Mouse (Mus musculus) kidney, postnatal 36 days (tissue): ENCODE results near the gene Rin2.
"Not testable (repeated sequence)": the region's sequence is repeated elsewhere in the genome, so short reads cannot be mapped to it uniquely, and the experiment has no call there.

Experiments used
- DNase-seq, 2 experiments: peaks; one replicate each; pipeline ENCODE4 v3.0.0; 2021 to 2022; ENCODE audit warnings: mixed read lengths in 2 of 2

The Rin2 gene

DNA sequence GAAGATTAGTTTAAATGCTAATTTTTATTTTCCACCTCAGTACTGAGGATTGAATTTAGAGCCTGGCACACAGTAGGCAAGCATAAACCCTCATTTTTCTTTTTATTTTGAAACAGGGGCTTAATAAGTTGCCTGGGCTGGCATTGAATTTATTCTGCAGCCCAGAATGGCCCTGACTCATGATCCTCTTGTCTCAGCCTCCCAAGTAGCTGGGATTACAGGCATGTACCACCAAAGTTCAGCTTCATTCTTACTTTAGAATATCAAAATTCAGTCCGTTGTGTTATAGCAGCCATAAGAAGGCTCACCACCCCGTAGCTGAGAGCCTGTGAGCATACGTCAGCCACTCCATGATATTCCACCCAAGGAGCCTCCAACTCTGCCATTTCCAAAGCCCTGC lies 191.2 kb downstream of the Rin2 start:
- no peak for DNase-seq

DNA sequence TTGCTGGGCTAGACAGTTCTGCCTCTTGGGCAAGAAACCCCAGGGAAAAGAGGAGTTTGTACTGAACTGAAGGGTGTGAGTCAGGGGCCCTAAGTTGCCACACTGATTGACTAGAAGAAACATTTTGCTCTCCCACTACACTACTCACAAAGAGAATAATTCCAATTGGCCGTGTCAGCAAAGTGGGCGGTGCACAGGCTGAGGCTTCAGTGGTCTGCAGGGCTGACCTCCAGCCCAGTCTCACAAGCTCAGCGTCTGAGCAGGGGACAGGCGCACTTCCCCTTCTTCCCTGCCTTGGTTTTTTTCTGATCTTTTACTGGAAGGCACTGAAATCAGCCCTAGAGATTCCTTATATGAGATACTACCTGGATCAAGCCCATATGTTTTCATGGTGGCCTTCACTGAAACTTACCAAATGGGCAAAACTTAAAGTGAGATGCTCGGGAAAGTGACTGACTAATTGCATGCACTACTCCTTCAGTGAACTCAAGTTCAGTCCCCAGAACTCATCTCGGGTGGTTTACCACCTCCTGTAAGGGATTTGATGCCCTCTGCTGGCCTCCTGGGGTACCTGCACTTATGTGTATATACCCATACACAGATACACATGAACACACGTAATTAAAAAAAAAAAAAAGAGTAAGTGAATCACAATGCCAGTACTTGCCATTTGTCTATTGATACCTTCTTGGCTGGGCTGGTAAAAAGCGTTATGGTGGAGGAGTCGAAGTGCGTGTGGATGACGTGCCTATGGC lies 191.9 kb downstream of the Rin2 start:
- no peak for DNase-seq

DNA sequence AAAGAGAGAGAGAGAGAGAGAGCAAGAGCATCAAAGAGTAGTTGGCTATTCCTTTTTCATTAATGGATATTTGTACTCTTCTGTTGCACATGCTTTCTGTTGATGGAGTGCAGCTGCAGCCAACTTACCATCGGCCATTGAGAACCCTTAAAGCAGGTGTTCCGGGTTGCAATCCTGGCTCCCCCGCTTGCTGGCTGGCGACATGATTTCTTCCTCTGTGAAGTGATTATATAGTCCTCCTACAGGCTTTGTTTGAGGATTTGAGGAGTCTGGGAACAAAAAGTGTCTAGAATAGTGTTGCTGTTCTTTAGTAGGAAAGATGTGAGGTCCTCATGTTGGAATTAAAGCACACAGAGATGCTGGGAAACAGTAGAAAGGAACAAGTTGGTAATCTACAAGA lies 196.3 kb downstream of the Rin2 start:
- DNase-seq: no peak

DNA sequence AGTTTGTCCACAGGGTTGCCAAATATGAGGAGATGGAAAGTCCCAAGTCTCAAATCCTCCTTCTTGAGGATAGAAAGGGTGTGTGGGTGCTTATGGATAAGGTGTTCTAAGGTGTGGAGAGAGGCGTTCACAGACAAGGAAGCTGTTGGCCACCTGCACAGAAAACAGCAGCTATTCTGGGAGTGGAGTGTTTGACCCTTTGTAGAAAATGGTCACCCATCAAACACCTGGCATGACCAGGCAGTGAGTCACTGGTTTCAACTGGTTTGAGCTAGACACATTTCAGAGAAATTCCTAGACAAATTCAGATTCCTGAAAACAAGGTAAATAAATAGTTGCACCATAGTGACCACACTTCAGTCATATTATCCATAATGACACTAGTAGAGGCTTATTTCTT lies 197.1 kb downstream of the Rin2 start:
- DNase-seq: peak in 1 of 2 experiments; percentile 30

DNA sequence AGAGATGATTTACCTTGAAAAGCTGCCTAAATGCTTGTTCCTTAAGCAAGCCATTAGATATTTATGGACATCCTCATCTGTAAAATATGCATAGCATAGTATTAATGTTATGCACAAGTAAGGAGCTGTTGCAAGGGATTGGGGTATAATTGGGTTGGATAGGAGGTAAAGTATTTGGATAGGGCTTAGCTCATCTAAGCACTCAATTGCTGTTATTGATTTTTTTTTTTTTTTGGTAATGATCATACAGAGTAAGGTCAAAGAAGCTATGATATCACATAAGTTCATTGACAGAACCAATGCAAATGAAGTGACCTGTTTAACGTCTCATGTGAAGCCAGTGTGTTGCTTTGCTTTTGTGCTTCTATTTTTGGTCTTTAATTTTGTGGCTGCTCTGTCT lies 198.9 kb downstream of the Rin2 start:
- DNase-seq: no peak

DNA sequence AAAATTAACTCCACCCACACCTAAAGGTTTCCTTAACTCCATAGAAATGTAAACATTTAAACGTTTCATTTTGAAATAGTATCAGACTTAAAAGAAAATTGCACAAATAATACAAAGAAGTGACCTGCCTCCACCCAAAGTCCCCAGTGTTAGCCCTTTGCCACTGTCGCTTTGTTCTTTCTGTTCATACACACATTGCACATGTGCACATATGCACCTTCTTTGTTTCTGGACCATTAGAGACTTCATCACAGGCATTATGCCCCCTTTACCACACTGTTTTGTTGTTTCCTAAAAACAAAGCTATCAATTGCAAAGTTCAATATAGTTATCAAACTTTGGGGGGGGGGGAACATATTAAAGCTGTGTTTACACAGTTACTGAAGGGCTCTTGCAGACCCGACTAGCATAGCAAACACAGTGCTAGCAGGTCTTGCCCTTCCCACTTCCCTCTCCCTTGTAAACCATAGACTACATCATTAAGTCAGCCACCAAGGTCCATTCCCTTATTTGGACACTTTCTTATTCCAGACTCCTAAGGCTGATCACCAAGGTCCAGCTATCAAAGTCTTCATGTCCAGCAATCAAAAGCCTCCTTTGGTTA lies 200.0 kb downstream of the Rin2 start:
- no peak for DNase-seq

DNA sequence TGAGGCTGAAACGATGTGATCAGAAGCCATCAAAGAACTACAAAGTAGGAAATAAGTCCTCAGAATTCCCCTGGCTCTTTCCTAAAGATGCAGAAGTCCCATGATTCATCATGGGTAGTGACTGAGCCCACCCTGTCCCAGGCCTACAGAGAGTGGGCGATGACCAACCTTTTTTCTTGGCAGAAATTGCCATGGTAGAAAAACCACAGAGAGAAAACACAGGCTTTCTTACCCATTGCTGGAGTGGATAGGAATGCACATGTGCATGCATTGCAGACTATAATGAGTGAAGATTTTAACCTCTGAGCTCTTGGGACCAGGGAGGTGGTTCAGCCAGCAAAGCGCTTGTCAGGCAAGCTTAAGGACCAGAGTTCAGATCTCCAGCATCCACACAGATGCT lies 202.2 kb downstream of the Rin2 start:
- DNase-seq: no peak

DNA sequence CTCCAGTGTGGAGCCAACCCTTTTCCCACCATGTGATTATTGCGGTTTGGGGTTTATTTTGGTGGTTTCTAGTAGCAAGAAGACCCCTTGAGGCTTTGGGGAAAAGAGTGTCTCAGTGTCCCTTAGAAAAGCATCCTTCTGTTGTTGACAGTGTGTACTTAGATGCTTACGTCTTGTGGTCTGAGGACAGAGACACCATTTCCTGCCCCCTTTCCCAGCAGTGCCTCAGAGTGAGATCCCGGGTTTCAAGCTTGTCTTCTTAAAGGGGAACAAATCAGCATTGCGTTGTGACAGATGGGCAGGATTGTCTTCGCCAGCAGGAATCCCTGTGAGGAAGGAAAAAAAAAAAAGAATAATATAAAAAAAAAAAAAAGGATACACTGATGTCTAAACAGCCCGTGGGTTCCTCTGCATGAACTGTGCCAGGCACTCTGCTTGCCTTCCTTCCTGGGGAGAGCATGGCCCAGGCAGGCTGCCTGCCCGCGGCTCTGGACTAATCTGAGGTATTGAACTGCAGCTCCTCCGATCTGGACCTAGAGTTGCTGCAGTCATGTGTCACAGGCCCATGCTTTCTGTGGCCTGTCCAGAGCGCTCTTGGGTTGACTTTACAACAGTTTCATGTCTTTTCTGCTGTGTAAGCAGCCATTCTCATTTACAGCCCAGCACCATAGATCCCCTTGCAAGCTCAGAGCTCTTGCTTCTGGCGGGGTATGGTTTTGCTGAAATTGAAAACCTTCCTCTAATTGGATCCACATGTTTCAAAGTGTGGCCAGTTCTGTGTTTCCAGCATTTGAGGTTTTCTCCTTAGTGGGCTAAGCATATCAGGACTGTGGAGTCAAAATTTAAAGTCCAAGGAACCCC lies 206.1 kb downstream of the Rin2 start:
- peak; percentile 30 to 41 for DNase-seq

DNA sequence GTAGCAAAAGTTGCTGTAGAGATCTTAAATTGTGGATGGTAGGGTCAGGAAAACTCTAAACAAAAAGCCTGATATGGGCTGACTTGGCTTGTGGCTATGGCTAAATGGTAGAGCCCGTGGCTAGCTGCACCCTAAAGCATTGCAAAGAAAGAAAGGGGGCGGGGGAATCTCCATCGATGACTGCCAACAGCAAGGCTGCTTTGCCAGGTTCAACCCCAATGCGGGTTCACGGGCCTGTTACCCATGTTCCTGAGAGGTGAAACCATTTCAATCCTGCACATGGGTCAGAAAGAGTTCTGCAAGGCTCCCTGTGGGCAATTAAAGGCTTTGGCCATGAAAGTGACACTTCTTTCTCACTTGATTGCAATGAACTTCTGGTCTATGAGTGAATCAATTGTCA lies 206.9 kb downstream of the Rin2 start:
- DNase-seq: no peak

DNA sequence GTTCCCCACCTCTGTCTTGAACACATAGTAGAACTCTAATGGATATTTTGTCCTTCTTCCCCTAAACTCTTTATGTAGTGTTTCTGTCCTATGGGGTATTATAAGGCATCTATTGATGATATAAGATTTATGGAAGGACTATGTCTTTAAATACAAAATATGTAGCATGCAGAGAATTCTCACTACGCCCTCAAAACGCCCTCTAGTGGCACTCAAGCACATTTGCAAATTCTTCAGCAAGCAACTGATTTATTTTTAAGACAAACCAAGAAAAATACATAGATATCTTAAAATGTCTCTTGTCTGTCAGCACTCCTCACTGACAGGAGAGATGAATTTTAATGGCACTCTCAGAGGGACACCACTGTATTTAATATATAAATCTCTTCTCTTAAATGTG lies 207.4 kb downstream of the Rin2 start:
- no peak for DNase-seq

DNA sequence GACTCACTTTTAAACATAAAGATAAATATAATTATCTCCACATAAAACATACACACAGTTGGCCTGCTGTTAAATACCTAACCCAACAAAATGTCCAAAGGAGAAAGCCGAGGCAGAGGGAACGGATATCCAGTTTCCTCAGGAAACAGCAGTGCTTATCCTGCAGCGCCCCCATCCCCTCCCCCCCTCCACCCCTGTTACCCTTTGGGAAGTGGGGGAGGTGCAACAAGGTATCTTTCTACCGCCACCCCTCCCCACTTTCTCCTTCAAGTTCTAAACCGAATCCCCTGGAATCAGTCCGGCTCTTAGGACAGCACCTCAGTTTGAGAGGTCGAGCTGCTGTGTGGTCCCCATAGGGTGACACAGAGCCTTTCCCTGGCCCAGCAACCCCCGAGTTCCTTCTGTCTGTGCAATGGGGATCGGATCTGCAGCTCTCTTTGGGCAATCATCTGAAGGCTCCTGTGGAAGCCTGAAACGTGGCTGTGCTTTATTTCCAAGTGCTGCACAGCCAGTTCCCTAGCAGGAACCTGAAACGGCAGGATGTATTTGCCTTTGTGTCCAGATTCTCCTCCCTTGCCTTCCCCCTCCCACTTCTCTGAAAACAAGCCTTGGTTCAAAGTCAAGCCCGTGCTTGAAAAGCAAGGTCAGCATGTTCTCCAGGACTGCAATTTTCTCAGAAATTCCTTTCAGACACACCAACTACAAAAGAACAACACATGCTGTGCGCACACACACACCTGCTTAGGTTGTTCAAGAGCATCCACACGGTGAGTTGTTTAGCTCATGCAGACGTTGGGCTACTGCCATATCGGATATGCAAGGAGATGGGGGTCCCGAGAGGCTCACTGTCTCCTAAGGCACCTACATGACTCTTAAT lies 209.3 kb downstream of the Rin2 start:
- DNase-seq: peak; percentile 60 to 77

DNA sequence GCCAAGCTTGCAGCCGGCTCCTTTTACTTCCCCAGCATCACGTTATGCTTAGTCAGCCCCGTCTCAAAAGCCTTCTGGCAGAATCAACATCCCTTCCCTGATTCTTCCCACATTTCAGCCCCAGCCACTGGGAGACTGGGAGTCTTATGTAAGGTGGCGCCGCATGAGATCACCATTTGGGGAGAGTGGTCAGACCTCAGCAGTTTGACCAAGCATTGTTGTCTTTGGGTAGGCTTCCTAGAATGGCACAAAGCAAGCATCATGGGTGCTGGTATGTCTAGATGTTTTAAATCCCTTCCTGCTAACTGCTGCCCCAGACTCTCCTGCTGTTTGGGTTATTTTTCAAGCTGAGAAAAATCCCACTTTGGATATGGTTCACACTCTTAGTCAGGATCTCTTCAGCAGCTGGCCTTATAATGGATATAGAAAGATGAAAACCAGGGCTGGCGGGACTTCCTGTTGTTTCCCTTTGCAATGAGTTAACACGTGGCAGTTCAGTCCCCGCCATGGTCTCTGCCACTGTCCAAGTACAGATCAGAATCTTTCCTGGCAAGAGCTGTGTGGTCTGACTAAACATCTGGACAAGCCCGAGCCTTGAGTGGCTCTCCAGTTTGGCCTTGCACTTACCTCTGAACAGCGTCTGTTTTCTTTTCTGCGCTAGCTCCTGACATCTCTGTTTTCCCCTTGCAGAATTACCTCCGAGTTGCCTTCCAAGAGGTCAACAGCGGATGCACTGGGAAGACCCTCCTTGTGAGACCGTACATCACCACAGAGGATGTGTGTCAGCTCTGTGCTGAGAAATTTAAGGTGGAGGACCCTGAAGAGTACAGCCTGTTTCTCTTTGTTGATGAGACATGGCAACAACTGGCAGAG lies 210.1 kb downstream of the Rin2 start:
- DNase-seq: peak; percentile 45 to 61

DNA sequence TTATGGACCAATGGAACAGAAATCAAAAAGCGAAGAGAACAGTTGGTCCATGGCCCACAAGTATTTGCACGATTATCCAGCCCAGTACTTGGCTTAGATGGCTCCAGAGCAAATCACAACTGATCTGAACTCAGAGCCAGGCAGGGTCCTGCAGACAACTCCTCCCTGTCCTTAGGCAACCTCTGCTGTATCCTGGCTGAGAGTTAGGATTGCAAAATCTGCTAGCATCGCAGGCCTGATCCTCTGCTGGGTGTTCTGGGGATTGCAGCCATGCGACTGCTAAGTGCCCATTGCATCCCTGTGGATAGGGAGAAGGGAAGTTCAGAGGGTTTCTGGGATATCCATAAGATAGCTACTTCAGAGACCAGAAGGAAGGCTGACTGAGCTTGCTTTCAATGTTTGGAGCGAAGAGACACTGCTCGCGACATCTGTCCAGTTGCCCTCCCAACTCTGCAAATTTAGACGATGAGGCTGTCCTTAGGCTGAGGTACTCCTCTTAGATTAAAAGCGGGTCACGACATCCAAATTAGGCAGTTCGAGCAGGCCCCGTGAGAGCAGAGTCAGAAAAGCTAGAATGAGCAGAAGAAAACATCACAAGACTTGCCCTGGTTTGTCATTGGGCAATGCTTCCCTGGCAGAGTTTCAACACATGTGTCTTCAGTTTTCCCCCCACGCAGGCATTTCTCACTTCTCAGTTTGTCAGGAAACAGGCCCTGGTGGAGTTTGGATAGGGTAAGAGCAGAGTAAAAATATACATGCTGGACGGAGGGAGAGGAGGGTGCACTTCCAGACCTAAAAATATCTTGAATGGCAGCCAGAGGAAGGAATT lies 213.1 kb downstream of the Rin2 start:
- peak; percentile 65 to 81 for DNase-seq

DNA sequence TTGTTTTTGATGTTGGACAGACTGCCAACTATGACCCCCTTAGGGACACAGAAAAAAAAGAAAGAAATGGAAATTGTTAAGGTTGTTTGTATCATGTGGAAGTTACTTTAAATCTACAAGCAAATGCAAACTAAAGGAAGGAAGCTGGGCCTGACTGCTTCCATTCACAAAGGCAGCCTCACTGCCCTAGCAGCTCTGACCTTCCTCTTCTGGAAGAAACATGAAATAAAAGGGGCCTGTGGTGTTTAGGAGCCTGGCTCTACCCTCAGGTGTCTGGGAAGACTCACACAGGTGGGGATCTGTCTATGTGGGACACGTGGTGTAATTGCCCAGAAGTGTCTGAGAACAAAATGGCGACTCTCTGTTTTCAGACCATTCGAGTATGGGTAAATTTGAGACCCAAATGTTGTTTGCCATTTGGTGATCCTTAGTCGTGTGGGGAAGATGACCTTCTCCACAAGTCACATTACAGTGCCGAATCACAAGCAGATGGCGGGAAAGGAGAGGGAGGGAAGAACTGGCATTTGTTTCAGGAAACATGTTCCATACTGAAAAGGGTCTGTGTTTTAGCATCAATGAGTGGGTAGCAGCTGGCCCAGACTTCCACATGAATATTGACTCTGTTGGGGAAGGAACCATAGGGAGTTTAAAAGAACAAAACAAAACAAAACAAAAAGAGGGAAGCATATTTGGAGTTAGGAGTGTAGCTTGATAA lies 213.9 kb downstream of the Rin2 start:
- peak in 1 of 2 experiments; percentile 34 for DNase-seq

DNA sequence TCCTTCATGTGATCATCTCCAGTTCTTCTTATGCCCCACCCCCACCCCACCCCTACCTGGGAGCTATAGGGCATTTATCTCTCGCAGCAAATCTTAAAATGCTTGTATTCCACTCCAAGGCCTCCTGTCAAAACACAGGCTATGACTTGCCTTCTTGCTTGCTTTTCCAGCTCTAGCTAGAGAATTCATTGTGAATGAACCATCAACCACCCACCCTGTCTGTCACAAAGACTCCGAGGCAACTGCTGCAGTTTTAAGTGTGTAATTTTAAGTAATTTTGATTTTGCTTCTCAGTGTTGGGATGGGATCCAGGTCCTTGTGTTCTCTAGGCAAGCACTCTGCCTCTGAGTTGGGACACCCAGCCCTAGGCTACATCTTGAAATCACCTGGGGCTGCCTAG lies 215.6 kb downstream of the Rin2 start:
- no peak for DNase-seq

DNA sequence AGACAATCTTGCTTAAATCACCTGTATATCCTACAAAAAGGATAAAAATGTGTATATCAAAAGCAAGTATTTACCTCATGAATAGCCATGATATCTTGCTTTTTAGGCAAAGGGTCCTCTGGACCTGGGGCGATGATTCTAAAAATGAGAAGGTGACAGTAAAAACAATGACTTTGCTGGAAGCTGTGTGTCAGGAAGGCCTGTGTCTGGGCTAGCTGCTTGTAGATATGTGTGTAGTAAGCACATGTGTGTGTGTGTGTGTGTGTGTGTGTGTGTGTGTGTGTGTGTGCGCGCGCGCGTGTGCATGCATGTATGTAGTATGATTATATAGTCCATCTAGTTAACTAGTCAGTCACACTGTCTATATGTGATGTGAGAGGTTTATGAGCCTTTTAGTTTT lies 218.7 kb downstream of the Rin2 start:
- DNase-seq: no peak

DNA sequence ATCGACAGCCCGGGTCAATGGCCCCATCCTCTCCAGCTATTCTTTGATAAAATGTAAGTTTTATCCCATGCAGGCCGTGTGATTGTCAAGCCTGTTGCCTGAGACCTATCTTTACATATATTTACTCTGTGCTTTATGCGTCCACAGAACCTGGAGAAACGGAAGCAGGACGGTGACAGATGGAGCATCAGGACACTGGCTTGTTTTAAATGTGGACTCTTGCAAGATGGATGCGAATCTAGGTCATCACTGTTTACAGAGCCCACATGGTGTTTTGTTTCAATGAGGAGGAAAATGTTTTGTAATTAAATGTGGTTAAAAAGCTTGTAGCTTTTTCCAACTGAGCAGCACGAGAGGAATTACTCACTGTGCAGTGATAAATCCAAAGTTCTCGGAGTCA lies 223.1 kb downstream of the Rin2 start:
- DNase-seq: no peak

DNA sequence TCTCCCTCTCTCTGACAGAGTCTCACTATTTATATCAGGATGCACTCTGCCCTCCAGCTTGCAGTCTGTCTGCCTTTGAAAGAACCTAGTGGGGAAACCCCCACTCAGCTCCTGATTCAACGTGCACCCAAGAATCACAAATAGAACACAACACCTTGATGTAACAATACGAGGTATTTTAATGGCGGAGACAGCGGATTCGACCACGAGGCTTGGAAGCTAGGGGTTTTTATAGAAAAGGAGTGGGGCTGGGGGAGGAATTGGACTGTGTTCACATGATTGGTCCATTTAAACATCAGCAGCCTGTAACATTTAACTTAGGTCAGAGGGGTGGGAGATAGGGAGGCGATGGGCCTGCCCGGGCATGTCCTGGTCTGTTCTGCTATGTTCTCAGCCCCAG lies 225.3 kb downstream of the Rin2 start:
- not testable (repeated sequence) for DNase-seq

DNA sequence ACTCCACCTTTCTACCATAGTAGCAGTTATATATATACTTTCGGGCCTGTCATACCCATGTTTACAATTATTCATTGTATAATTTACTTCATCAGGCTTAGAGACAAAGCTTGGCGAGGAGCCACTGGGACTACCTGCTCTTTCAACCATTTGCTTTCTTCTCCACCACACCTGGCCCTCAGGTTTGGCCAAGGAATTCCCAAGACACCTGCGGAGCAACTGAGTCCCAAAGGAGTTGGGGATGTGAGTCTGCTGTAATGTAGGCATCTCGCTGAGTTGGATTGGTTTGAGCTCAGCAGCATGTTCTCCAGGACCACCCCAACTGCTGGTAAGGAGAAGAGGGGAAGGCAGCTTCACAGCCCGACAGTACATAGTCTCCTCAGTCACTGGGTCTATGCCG lies 226.8 kb downstream of the Rin2 start, which contains the start of gene Naa20:
Gene Naa20 (plus strand): TSS at position 239 of the 400 bp plus-strand sequence.
- no peak for DNase-seq
